Mouse (Mus musculus) embryonic facial prominence, embryonic 10.5 days (tissue): ENCODE data around the gene Adgrb2. TPM values are rescaled to one million over a fixed set of nuclear protein-coding genes. Genes with fewer than 3 reads are reported as not detected.

ENCODE experiments used
- DNase-seq: peaks from one replicate; pipeline ENCODE4 v3.0.0-alpha.2; 2017; ENCODE audit warnings: low spot score
- H3K27ac ChIP-seq: fragments of 300-500 bp; sonication (generic); replicated peaks from 2 replicates; pipeline ENCODE4 v1.5.1; 2016; ENCODE audit warnings: mild to moderate bottlenecking
- H3K27me3 ChIP-seq: fragments of 300-500 bp; sonication (generic); replicated peaks from 2 replicates; pipeline ENCODE4 v1.6.1; 2016; ENCODE audit warnings: low read depth, mild to moderate bottlenecking; ENCODE audit not compliant: poor library complexity, severe bottlenecking
- H3K36me3 ChIP-seq: fragments of 300-500 bp; sonication (generic); replicated peaks from 2 replicates; pipeline ENCODE4 v1.6.1; 2016; ENCODE audit warnings: mild to moderate bottlenecking, moderate library complexity
- H3K4me1 ChIP-seq: fragments of 300-500 bp; sonication (generic); 2 replicates; pipeline ENCODE4 v1.6.1; 2016
- H3K4me3 ChIP-seq: fragments of 300-500 bp; sonication (generic); 2 replicates; pipeline ENCODE4 v1.5.1; 2016; ENCODE audit warnings: mild to moderate bottlenecking, moderate library complexity
- H3K9me3 ChIP-seq: fragments of 300-500 bp; sonication (generic); 2 replicates; pipeline ENCODE4 v1.6.1; 2016; ENCODE audit warnings: mild to moderate bottlenecking
- WGBS: fragments of 180-500 bp; shearing (Covaris S2); methylation state at CpG from one replicate; pipeline ENCODE4 v1.1.7; 2016; 5-methylcytosine and 5-hydroxymethylcytosine counted together
- polyA plus RNA-seq: library from polyadenylated mRNA; unstranded; fragments of >200 nt; fragmentation: Nextera tagmentation; extraction: Ambion mirVana; gene quantifications from 2 replicates; pipeline ENCODE4 v1.2.1, GENCODE M21; 2016

Adgrb2 gene
- 1.1 and 1.2 TPM in 2 replicates for polyA plus RNA-seq

- H3K27ac ChIP-seq, result peak within 1 kb of the TSS; percentile 74
- DNase-seq, result peak; percentile 63
- no peaks in the 10 kb centered on the region for H3K36me3 ChIP-seq
- peaks cover 74% of the 10 kb centered on the region for H3K4me1 ChIP-seq
- H3K9me3 ChIP-seq, result no peaks in the 10 kb centered on the region
- H3K27me3 ChIP-seq, result peaks cover 95% of the 10 kb centered on the region
- 2% methylated on average over 77 of the region's 77 CpGs for WGBS
- H3K4me3 ChIP-seq, result peak within 1 kb of the TSS; percentile 73
Measured at GRCm38 (mm10) chr4:129984421-129985061, at the start of gene Adgrb2. Gene Adgrb2 (plus strand): TSS chr4:129984870.

- Histone ChIP-seq H3K9me3 (no peaks in the 10 kb centered on the region), H3K27ac (no peak overlapping the region), H3K4me3 (no peak overlapping the region), H3K27me3 (0 out of 2 replicates have a peak, but pooled peaks cover 18% of the 10 kb centered on the region), H3K36me3 (no peaks in the 10 kb centered on the region), H3K4me1 (peaks cover 23% of the 10 kb centered on the region)
- DNase-seq, result no peak
- 81% methylated on average over 6 of the region's 6 CpGs for WGBS
Measured at GRCm38 (mm10) chr4:129951359-129951821, 33.3 kb upstream of the Adgrb2 start.

- Histone ChIP-seq H3K36me3 (no peaks in the 10 kb centered on the region), H3K27me3 (0 out of 2 replicates have a peak, but pooled peaks cover 17% of the 10 kb centered on the region), H3K4me3 (no peak overlapping the region), H3K27ac (peak overlapping the region; percentile 30; the same call in 1 of the 2 replicates), H3K4me1 (peaks cover 22% of the 10 kb centered on the region), H3K9me3 (no peaks in the 10 kb centered on the region)
- DNase-seq, result no peak
- WGBS, result 45% methylated on average over 5 of the region's 5 CpGs
Measured at GRCm38 (mm10) chr4:129952241-129952810, 32.3 kb upstream of the Adgrb2 start.

GRCm38 (mm10) chr4:129954527-129954926 lies 30.1 kb upstream of the Adgrb2 start:
- Histone ChIP-seq H3K4me1 (peaks cover 14% of the 10 kb centered on the region), H3K4me3 (no peak overlapping the region), H3K36me3 (no peaks in the 10 kb centered on the region), H3K27me3 (peaks cover 23% of the 10 kb centered on the region), H3K9me3 (no peaks in the 10 kb centered on the region), H3K27ac (no peak overlapping the region)
- no peak for DNase-seq
- 70% methylated on average over 2 of the region's 2 CpGs for WGBS

GRCm38 (mm10) chr4:129960180-129960944 lies 24.3 kb upstream of the Adgrb2 start:
- DNase-seq, result peak; percentile 86
- H3K27ac ChIP-seq, result peak overlapping the region; percentile 35; the same call in 1 of the 2 replicates
- peak overlapping the region; percentile 64 for H3K4me3 ChIP-seq
- H3K4me1 ChIP-seq, result peaks cover 29% of the 10 kb centered on the region
- H3K36me3 ChIP-seq, result no peaks in the 10 kb centered on the region
- WGBS, result 2% methylated on average over 37 of the region's 37 CpGs
- H3K9me3 ChIP-seq, result no peaks in the 10 kb centered on the region
- peaks cover 39% of the 10 kb centered on the region for H3K27me3 ChIP-seq

- Histone ChIP-seq H3K27ac (no peak overlapping the region), H3K4me1 (peaks cover 49% of the 10 kb centered on the region), H3K9me3 (no peaks in the 10 kb centered on the region), H3K4me3 (no peak overlapping the region), H3K27me3 (peaks cover 56% of the 10 kb centered on the region), H3K36me3 (no peaks in the 10 kb centered on the region)
- WGBS, result 68% methylated on average over 11 of the region's 11 CpGs
- DNase-seq, result no peak
Measured at GRCm38 (mm10) chr4:129965294-129965693, 19.4 kb upstream of the Adgrb2 start.

- WGBS, result 15% methylated on average over 10 of the region's 10 CpGs
- H3K27ac ChIP-seq, result no peak overlapping the region
- H3K4me3 ChIP-seq, result no peak overlapping the region
- H3K4me1 ChIP-seq, result peaks cover 43% of the 10 kb centered on the region
- no peaks in the 10 kb centered on the region for H3K9me3 ChIP-seq
- no peak for DNase-seq
- H3K27me3 ChIP-seq, result peaks cover 52% of the 10 kb centered on the region
- H3K36me3 ChIP-seq, result no peaks in the 10 kb centered on the region
Measured at GRCm38 (mm10) chr4:129966201-129966600, 18.5 kb upstream of the Adgrb2 start.

GRCm38 (mm10) chr4:129967024-129968014 lies 17.4 kb upstream of the Adgrb2 start:
- Histone ChIP-seq H3K4me1 (peaks cover 44% of the 10 kb centered on the region), H3K27me3 (peaks cover 52% of the 10 kb centered on the region)
- 51% methylated on average over 13 of the region's 13 CpGs for WGBS

GRCm38 (mm10) chr4:129970168-129970567 lies 14.5 kb upstream of the Adgrb2 start:
- Histone ChIP-seq H3K36me3 (no peaks in the 10 kb centered on the region), H3K27me3 (peaks cover 79% of the 10 kb centered on the region), H3K27ac (no peak overlapping the region), H3K4me3 (no peak overlapping the region), H3K9me3 (no peaks in the 10 kb centered on the region), H3K4me1 (peaks cover 47% of the 10 kb centered on the region)
- WGBS, result 52% methylated on average over 8 of the region's 8 CpGs
- DNase-seq, result no peak

More at GRCm38 (mm10) chr4:129967024-129968014, 17.4 kb upstream of the Adgrb2 start:
- no peaks in the 10 kb centered on the region for H3K36me3 ChIP-seq
- peak overlapping the region; percentile 8; the same call in 1 of the 2 replicates for H3K4me3 ChIP-seq
- H3K9me3 ChIP-seq, result no peaks in the 10 kb centered on the region
- H3K27ac ChIP-seq, result peak overlapping the region; percentile 31; the same call in 1 of the 2 replicates
- peak; percentile 61 for DNase-seq

- Histone ChIP-seq H3K9me3 (no peaks in the 10 kb centered on the region), H3K27ac (no peak overlapping the region), H3K4me3 (no peak overlapping the region), H3K4me1 (peaks cover 41% of the 10 kb centered on the region), H3K27me3 (peaks cover 79% of the 10 kb centered on the region), H3K36me3 (no peaks in the 10 kb centered on the region)
- no peak for DNase-seq
- 81% methylated on average over 11 of the region's 11 CpGs for WGBS
Measured at GRCm38 (mm10) chr4:129970861-129971260, 13.8 kb upstream of the Adgrb2 start.

GRCm38 (mm10) chr4:129971989-129972388 lies 12.7 kb upstream of the Adgrb2 start:
- Histone ChIP-seq H3K27me3 (peaks cover 79% of the 10 kb centered on the region), H3K4me1 (peaks cover 36% of the 10 kb centered on the region)

More at GRCm38 (mm10) chr4:129971989-129972388, 12.7 kb upstream of the Adgrb2 start:
- Histone ChIP-seq H3K4me3 (no peak overlapping the region), H3K9me3 (no peaks in the 10 kb centered on the region), H3K36me3 (no peaks in the 10 kb centered on the region), H3K27ac (no peak overlapping the region)
- WGBS, result 35% methylated on average over 7 of the region's 7 CpGs
- no peak for DNase-seq
